Mouse (Mus musculus): Measurements from ENCODE around the gene Grap. TPM values are rescaled to one million over a fixed set of nuclear protein-coding genes. Genes with fewer than 3 reads are reported as not detected.
"Not testable (repeated sequence)": the region's sequence is repeated elsewhere in the genome, so short reads cannot be mapped to it uniquely, and the experiment has no call there.

Gene Grap
- polyA plus RNA-seq, 1 experiment: 119 TPM

DNA sequence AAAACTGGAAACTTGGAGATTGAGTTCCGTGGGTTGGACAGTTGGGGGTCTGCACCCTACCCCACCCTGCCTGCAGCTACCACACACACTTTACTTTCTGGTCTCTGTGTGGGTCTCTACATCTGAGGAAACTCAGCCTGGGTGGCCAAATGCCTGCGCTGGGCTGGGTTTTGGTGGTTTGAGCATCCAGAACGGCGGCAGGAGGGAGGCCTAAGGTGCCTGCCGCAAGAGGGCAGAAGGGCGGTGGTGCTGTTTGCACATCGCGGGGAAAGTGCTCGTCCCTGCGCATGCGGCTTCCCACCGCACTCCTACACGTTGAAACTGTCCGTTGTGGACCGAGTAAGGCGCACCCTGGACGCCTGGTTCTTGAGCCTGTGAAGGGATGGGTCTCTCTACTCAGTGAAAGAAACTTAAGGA lies 32.8 kb upstream of the Grap start:
- H3K36me3 ChIP-seq (ENCODE audit: control insufficient read depth, insufficient read depth, low read length): no peaks in the 10 kb centered on the region
- H3K4me3 ChIP-seq (ENCODE audit: control insufficient read depth, insufficient read depth, low read length): no peak overlapping the region
- H3K27ac ChIP-seq (ENCODE audit: control insufficient read depth, insufficient read depth, low read length): no peak overlapping the region
- H3K27me3 ChIP-seq (ENCODE audit: control insufficient read depth, insufficient read depth, low read length): peaks cover 2% of the 10 kb centered on the region; the same call in 1 of the 2 replicates
- WGBS: 6% methylated on average over 17 of the region's 17 CpGs
- DNase-seq: peak; percentile 46
- no peak for TF ChIP-seq CTCF (IDR thresholded peaks at IDR 0.05; ENCODE audit: borderline replicate concordance, control insufficient read depth, extremely low read depth, insufficient read depth, low read length, poor library complexity)
- TF ChIP-seq POLR2A (IDR thresholded peaks at IDR 0.05; ENCODE audit: control insufficient read depth, extremely low read depth, insufficient read depth, low read length, poor library complexity): no peak
- H3K4me1 ChIP-seq (replicated peaks; ENCODE audit: control insufficient read depth, insufficient read depth, low read length): no peaks in the 10 kb centered on the region

DNA sequence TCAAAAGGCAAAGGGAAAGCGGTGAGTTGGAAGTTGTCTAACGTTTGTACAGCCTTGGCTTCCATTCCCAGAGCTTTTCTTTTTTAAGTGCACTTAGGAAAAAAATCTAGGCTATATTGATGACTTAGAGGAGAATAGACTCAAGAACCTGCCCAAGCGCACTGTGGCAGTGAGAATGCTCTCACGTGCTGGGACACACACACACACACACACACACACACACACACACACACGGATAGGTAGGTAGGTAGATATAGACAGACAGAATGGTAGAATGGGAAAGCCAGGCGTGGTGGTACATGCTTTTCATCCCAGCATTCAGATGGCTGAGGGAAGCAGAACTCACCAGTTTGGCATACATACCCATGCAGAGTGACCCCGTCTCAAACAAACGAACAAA lies 32.3 kb upstream of the Grap start:
- peaks cover 2% of the 10 kb centered on the region; the same call in 1 of the 2 replicates for H3K27me3 ChIP-seq (ENCODE audit: control insufficient read depth, insufficient read depth, low read length)
- H3K4me3 ChIP-seq (ENCODE audit: control insufficient read depth, insufficient read depth, low read length): no peak overlapping the region
- no peak overlapping the region for H3K27ac ChIP-seq (ENCODE audit: control insufficient read depth, insufficient read depth, low read length)
- 69% methylated on average over 8 of the region's 8 CpGs for WGBS
- no peaks in the 10 kb centered on the region for H3K36me3 ChIP-seq (ENCODE audit: control insufficient read depth, insufficient read depth, low read length)
- no peaks in the 10 kb centered on the region for H3K4me1 ChIP-seq (replicated peaks; ENCODE audit: control insufficient read depth, insufficient read depth, low read length)
- DNase-seq: no peak
- TF ChIP-seq POLR2A (IDR thresholded peaks at IDR 0.05; ENCODE audit: control insufficient read depth, extremely low read depth, insufficient read depth, low read length, poor library complexity): no peak
- no peak for TF ChIP-seq CTCF (IDR thresholded peaks at IDR 0.05; ENCODE audit: borderline replicate concordance, control insufficient read depth, extremely low read depth, insufficient read depth, low read length, poor library complexity)

GRCm38 (mm10) chr11:61625136-61625535 lies 27.9 kb upstream of the Grap start:
- Histone ChIP-seq H3K4me3 (ENCODE audit: control insufficient read depth, insufficient read depth, low read length) (no peak overlapping the region), H3K4me1 (replicated peaks; ENCODE audit: control insufficient read depth, insufficient read depth, low read length) (no peaks in the 10 kb centered on the region), H3K36me3 (ENCODE audit: control insufficient read depth, insufficient read depth, low read length) (no peaks in the 10 kb centered on the region), H3K27me3 (ENCODE audit: control insufficient read depth, insufficient read depth, low read length) (no peaks in the 10 kb centered on the region; the same call in 1 of the 2 replicates), H3K27ac (ENCODE audit: control insufficient read depth, insufficient read depth, low read length) (no peak overlapping the region)
- TF ChIP-seq POLR2A (IDR thresholded peaks at IDR 0.05; ENCODE audit: control insufficient read depth, extremely low read depth, insufficient read depth, low read length, poor library complexity) (no peak), CTCF (IDR thresholded peaks at IDR 0.05; ENCODE audit: borderline replicate concordance, control insufficient read depth, extremely low read depth, insufficient read depth, low read length, poor library complexity) (no peak)
- DNase-seq: no peak
- 85% methylated on average over 7 of the region's 7 CpGs for WGBS

GRCm38 (mm10) chr11:61626509-61626908 lies 26.6 kb upstream of the Grap start:
- DNase-seq: no peak
- WGBS: 83% methylated on average over 1 of the region's 1 CpGs
- no peak overlapping the region for H3K4me3 ChIP-seq (ENCODE audit: control insufficient read depth, insufficient read depth, low read length)
- H3K4me1 ChIP-seq (replicated peaks; ENCODE audit: control insufficient read depth, insufficient read depth, low read length): no peaks in the 10 kb centered on the region
- TF ChIP-seq POLR2A (IDR thresholded peaks at IDR 0.05; ENCODE audit: control insufficient read depth, extremely low read depth, insufficient read depth, low read length, poor library complexity) (no peak), CTCF (IDR thresholded peaks at IDR 0.05; ENCODE audit: borderline replicate concordance, control insufficient read depth, extremely low read depth, insufficient read depth, low read length, poor library complexity) (no peak)
- H3K27me3 ChIP-seq (ENCODE audit: control insufficient read depth, insufficient read depth, low read length): no peaks in the 10 kb centered on the region
- no peak overlapping the region for H3K27ac ChIP-seq (ENCODE audit: control insufficient read depth, insufficient read depth, low read length)
- H3K36me3 ChIP-seq (ENCODE audit: control insufficient read depth, insufficient read depth, low read length): no peaks in the 10 kb centered on the region

GRCm38 (mm10) chr11:61629621-61630020 lies 23.4 kb upstream of the Grap start:
- 81% methylated on average over 3 of the region's 3 CpGs for WGBS
- peak; percentile 42 for DNase-seq

GRCm38 (mm10) chr11:61636309-61636708 lies 16.8 kb upstream of the Grap start:
- DNase-seq; H3K27me3 ChIP-seq (ENCODE audit: control insufficient read depth, insufficient read depth, low read length): not testable (repeated sequence)
- 97% methylated on average over 4 of the region's 4 CpGs for WGBS

More at GRCm38 (mm10) chr11:61629621-61630020, 23.4 kb upstream of the Grap start:
- no peak overlapping the region for H3K27ac ChIP-seq (ENCODE audit: control insufficient read depth, insufficient read depth, low read length)
- H3K36me3 ChIP-seq (ENCODE audit: control insufficient read depth, insufficient read depth, low read length): no peaks in the 10 kb centered on the region
- TF ChIP-seq POLR2A (IDR thresholded peaks at IDR 0.05; ENCODE audit: control insufficient read depth, extremely low read depth, insufficient read depth, low read length, poor library complexity) (no peak), CTCF (IDR thresholded peaks at IDR 0.05; ENCODE audit: borderline replicate concordance, control insufficient read depth, extremely low read depth, insufficient read depth, low read length, poor library complexity) (no peak)
- H3K4me3 ChIP-seq (ENCODE audit: control insufficient read depth, insufficient read depth, low read length): no peak overlapping the region
- H3K27me3 ChIP-seq (ENCODE audit: control insufficient read depth, insufficient read depth, low read length): no peaks in the 10 kb centered on the region
- H3K4me1 ChIP-seq (replicated peaks; ENCODE audit: control insufficient read depth, insufficient read depth, low read length): no peaks in the 10 kb centered on the region

DNA sequence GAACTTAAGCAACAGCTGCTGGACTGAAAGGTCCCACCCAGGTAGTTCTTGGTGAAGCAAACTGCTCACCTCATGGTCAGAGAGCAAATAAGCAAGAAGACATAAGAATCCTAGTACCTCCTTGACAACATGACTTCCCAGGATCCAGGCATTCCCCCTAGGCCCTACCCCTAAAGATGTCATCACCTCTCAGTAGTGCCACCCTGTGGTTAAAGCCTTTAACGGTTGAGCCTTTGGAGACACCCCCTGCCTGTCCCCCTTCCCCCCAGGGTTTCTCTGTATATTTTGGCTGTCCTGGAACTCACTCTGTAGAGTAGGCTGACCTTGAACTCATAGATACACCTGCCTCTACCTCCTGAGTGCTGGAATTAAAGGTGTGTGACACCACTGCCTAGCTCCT lies 15.7 kb upstream of the Grap start:
- 81% methylated on average over 1 of the region's 1 CpGs for WGBS
- Histone ChIP-seq H3K4me1 (replicated peaks; ENCODE audit: control insufficient read depth, insufficient read depth, low read length) (peaks cover 19% of the 10 kb centered on the region), H3K4me3 (ENCODE audit: control insufficient read depth, insufficient read depth, low read length) (no peak overlapping the region), H3K27me3 (ENCODE audit: control insufficient read depth, insufficient read depth, low read length) (no peaks in the 10 kb centered on the region), H3K36me3 (ENCODE audit: control insufficient read depth, insufficient read depth, low read length) (no peaks in the 10 kb centered on the region), H3K27ac (ENCODE audit: control insufficient read depth, insufficient read depth, low read length) (no peak overlapping the region)
- TF ChIP-seq POLR2A (IDR thresholded peaks at IDR 0.05; ENCODE audit: control insufficient read depth, extremely low read depth, insufficient read depth, low read length, poor library complexity) (no peak), CTCF (IDR thresholded peaks at IDR 0.05; ENCODE audit: borderline replicate concordance, control insufficient read depth, extremely low read depth, insufficient read depth, low read length, poor library complexity) (no peak)
- no peak for DNase-seq

More at GRCm38 (mm10) chr11:61636309-61636708, 16.8 kb upstream of the Grap start:
- not testable (repeated sequence) for H3K4me3 ChIP-seq (ENCODE audit: control insufficient read depth, insufficient read depth, low read length); H3K36me3 ChIP-seq (ENCODE audit: control insufficient read depth, insufficient read depth, low read length); H3K27ac ChIP-seq (ENCODE audit: control insufficient read depth, insufficient read depth, low read length)
- H3K4me1 ChIP-seq (replicated peaks; ENCODE audit: control insufficient read depth, insufficient read depth, low read length): peaks cover 12% of the 10 kb centered on the region
